Mouse (Mus musculus) G1E (cell line): ENCODE data around the gene Crocc.

Experiments used
- CTCF ChIP-seq: IDR thresholded peaks from 2 replicates; pipeline ENCODE4 v1.5.1; 2012; ENCODE audit warnings: low read depth, low read length, inconsistent platforms, mixed read lengths
- POLR2AphosphoS5 ChIP-seq: IDR thresholded peaks from 2 replicates; pipeline ENCODE4 v1.6.1; 2012; ENCODE audit warnings: low read depth, low read length, inconsistent platforms; ENCODE audit not compliant: insufficient replicate concordance
- TAL1 ChIP-seq: conservative IDR thresholded peaks from 2 replicates; pipeline ENCODE4 v1.6.1; 2012; ENCODE audit warnings: low read depth, low read length, inconsistent platforms, mixed read lengths

DNA sequence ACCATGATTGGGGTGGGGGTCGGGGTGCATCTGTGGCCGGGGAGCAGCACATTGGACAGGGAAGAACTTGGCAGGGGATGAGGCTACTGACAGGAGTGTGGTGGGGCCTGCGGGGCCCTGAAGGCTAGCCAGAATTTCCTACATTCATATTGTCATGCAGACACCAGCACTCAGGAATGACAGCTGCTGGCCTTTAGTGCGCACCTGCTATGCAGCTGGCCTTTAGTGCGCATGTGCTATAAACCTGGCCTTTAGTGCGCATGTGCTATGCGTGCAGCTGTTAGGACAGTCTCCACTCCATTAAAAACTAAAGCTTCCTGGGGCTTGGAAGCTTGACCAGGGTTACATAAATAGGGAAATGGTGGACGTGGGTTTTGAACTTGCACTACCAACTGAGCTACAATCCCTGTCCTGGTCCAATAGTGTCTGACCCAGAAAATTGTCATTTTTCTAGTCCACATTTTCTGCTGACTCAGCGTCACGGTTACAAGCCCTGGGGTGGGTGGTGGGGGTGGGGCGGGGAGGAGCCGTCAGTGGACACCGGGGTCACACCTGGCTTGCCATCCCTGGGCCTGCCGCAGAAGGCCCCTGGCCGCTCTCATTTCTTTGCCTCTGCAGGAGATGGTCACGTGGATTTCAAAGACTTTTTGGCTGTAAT is 46.3 kb upstream of the Crocc start:
- no peak for TF ChIP-seq CTCF
- TF ChIP-seq POLR2AphosphoS5: no peak
- no peak for TF ChIP-seq TAL1
